Mouse (Mus musculus): Measurements from ENCODE around the gene Diaph2. TPM values are rescaled to one million over a fixed set of nuclear protein-coding genes. Genes with fewer than 3 reads are reported as not detected.

Diaph2 gene
- polyA plus RNA-seq, 1 experiment from 2014 or later = 3.0 TPM

DNA sequence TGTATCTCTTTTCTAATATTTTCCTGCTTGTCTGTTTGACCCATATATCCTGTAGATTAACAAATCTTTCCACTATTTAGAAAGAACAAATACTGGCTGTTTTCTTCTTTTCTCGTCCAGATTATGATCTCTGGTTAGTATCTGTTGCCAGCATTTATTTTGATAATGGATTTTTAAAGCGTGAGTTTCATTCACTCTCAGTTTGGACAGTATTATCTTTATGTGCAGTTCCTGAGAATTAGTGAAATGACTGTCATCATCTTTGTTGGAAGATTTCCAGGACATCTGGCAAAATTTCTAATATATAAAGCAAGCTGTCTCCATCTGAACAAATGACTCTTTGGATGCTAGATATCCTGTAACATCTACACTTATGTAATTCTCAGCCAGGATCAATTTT, 455.7 kb downstream of the Diaph2 start:
- H3K9me3 ChIP-seq (ENCODE audit: control insufficient read depth, low read length) = no peaks in the 10 kb centered on the region
- H3K36me3 ChIP-seq (ENCODE audit: control insufficient read depth, insufficient read depth, low read length) = no peaks in the 10 kb centered on the region
- 85% methylated on average over 2 of the region's 2 CpGs for WGBS
- no peaks in the 10 kb centered on the region for H3K4me1 ChIP-seq (ENCODE audit: control insufficient read depth, insufficient read depth, low read length)
- no peaks in the 10 kb centered on the region for H3K27me3 ChIP-seq (ENCODE audit: control insufficient read depth, insufficient read depth, low read length)
- no peak overlapping the region for H3K9ac ChIP-seq (ENCODE audit: low read length)
- no peak overlapping the region for H3K4me3 ChIP-seq (ENCODE audit: low read depth, low read length)
- no peak overlapping the region for H3K4me2 ChIP-seq
- no peak overlapping the region for H3K27ac ChIP-seq (ENCODE audit: low read depth, low read length)
- DNase-seq (ENCODE audit: low spot score, missing footprints) (no peak), ATAC-seq (ENCODE audit: low FRiP score) (no peak)

DNA sequence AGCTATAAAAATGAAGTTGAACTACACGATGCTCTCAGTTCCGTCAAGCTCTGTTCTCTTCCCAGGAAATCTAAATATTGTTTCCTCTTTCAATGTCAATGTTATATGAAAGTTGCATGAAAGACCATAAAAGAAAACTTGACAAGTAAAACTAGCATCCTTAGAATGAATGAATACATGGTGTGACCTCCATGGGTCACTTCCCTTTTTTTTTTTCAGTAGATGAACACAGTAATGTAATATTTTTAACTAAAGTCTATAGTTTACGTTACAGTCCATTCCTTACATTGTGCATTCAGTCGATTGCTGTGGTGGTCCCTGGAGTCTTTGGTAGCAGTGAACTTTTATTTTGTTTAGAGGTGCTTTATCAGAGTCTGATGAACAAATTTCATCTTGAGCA, 462.7 kb downstream of the Diaph2 start:
- H3K4me3 ChIP-seq (ENCODE audit: low read depth, low read length) = no peak overlapping the region
- H3K4me2 ChIP-seq = no peak overlapping the region
- H3K27ac ChIP-seq (ENCODE audit: low read depth, low read length) = no peak overlapping the region
- no peaks in the 10 kb centered on the region for H3K36me3 ChIP-seq (ENCODE audit: control insufficient read depth, insufficient read depth, low read length)
- WGBS = 92% methylated on average over 4 of the region's 4 CpGs
- no peaks in the 10 kb centered on the region for H3K4me1 ChIP-seq (ENCODE audit: control insufficient read depth, insufficient read depth, low read length)
- no peak overlapping the region for H3K9ac ChIP-seq (ENCODE audit: low read length)
- no peaks in the 10 kb centered on the region for H3K27me3 ChIP-seq (ENCODE audit: control insufficient read depth, insufficient read depth, low read length)
- no peak for DNase-seq (ENCODE audit: low spot score, missing footprints)
- H3K9me3 ChIP-seq (ENCODE audit: control insufficient read depth, low read length) = no peaks in the 10 kb centered on the region
- ATAC-seq (ENCODE audit: low FRiP score) = no peak

DNA sequence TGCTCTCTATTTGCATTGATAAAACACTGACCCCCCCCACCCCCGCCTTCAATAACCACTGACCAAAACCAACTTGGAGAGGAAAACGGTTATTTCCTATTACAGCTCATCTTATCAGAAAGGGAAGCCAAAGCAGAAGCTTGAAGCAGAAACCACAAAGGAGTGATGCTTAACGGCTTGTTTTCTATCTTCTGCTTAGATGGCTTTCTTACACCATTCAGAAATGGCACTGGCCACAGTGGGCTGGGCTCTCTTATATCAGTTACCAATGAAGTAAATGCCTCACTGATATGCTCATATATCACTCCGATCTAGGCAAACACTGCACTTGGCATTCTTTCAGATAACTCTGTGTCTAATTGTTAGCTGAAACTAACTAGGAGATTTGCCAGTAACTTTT, 463.2 kb downstream of the Diaph2 start:
- 80% methylated on average over 4 of the region's 4 CpGs for WGBS
- Histone ChIP-seq H3K4me3 (ENCODE audit: low read depth, low read length) (no peak overlapping the region), H3K27me3 (ENCODE audit: control insufficient read depth, insufficient read depth, low read length) (no peaks in the 10 kb centered on the region), H3K9me3 (ENCODE audit: control insufficient read depth, low read length) (no peaks in the 10 kb centered on the region), H3K4me2 (no peak overlapping the region), H3K9ac (ENCODE audit: low read length) (no peak overlapping the region), H3K4me1 (ENCODE audit: control insufficient read depth, insufficient read depth, low read length) (no peaks in the 10 kb centered on the region), H3K27ac (ENCODE audit: low read depth, low read length) (no peak overlapping the region), H3K36me3 (ENCODE audit: control insufficient read depth, insufficient read depth, low read length) (no peaks in the 10 kb centered on the region)
- ATAC-seq (ENCODE audit: low FRiP score) = no peak
- no peak for DNase-seq (ENCODE audit: low spot score, missing footprints)

DNA sequence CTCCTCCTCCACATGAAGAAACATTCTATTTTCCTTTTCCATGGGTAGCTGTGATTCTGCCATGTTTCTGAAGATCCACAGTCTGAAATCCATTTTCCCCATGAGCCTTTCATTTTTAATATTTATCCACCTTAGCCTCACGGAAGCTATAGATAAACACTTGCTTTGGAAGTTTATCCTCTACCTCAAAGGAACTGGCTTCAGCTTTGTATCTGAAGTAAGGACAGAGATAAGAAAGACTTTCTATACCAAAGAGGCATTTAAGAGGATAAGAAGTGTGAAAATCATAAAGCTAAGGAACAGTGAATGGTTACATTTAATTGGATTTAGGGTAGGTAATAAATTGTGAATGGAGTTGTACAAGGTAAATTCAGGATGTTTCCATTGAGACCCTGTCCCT, 480.5 kb downstream of the Diaph2 start:
- Histone ChIP-seq H3K27me3 (ENCODE audit: control insufficient read depth, insufficient read depth, low read length) (no peaks in the 10 kb centered on the region), H3K4me1 (ENCODE audit: control insufficient read depth, insufficient read depth, low read length) (no peaks in the 10 kb centered on the region), H3K27ac (ENCODE audit: low read depth, low read length) (no peak overlapping the region), H3K4me2 (no peak overlapping the region), H3K36me3 (ENCODE audit: control insufficient read depth, insufficient read depth, low read length) (no peaks in the 10 kb centered on the region), H3K4me3 (ENCODE audit: low read depth, low read length) (no peak overlapping the region), H3K9ac (ENCODE audit: low read length) (no peak overlapping the region), H3K9me3 (ENCODE audit: control insufficient read depth, low read length) (no peaks in the 10 kb centered on the region)
- 86% methylated on average over 1 of the region's 1 CpGs for WGBS
- no peak for ATAC-seq (ENCODE audit: low FRiP score)
- no peak for DNase-seq (ENCODE audit: low spot score, missing footprints)

DNA sequence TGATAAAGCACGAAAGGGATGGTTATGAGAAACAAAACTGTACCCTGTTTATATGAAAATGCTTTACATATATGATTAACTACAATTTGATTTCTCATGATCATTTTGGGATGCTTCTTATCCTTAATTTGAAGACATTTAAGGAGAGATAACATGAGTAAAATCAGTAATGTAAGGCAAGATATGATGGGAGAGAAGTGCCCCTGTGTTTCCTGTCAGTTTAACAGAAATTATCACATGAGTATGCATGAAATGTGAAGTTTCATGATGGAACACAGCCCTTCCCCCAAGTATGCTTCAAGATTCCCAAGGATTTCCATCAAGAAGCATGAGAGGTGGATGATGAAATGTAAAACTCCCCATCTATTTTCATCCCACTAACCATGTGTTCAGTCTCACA, 485.6 kb downstream of the Diaph2 start:
- no peaks in the 10 kb centered on the region for H3K36me3 ChIP-seq (ENCODE audit: control insufficient read depth, insufficient read depth, low read length)
- no peak for DNase-seq (ENCODE audit: low spot score, missing footprints)
- no peak for ATAC-seq (ENCODE audit: low FRiP score)
- H3K9me3 ChIP-seq (ENCODE audit: control insufficient read depth, low read length) = no peaks in the 10 kb centered on the region
- no peak overlapping the region for H3K4me3 ChIP-seq (ENCODE audit: low read depth, low read length)
- no peaks in the 10 kb centered on the region for H3K27me3 ChIP-seq (ENCODE audit: control insufficient read depth, insufficient read depth, low read length)
- WGBS = 85% methylated on average over 1 of the region's 1 CpGs
- H3K4me2 ChIP-seq = no peak overlapping the region
- no peaks in the 10 kb centered on the region for H3K4me1 ChIP-seq (ENCODE audit: control insufficient read depth, insufficient read depth, low read length)
- H3K9ac ChIP-seq (ENCODE audit: low read length) = no peak overlapping the region
- no peak overlapping the region for H3K27ac ChIP-seq (ENCODE audit: low read depth, low read length)

DNA sequence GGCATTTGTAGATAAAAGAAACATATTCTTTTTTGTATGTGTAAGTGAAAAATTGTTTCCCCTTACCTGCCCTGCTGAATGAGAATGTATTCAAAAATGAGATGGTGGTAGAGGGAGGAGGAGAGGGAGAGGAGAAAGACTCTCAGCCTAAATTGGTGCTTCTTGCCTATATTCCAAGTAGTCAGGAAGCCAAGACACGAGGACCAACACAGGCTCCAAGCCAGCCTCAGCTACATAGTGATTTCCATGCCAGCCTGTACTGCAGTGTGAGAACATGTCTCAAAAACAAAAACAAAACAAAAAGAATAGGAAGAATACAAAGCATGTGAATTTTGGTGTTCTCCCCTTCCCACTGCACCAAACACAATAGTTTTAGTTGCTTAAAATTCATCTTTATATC, 497.1 kb downstream of the Diaph2 start:
- no peak overlapping the region for H3K4me2 ChIP-seq
- DNase-seq (ENCODE audit: low spot score, missing footprints) (no peak), ATAC-seq (ENCODE audit: low FRiP score) (no peak)
- H3K9ac ChIP-seq (ENCODE audit: low read length) = no peak overlapping the region
- H3K4me1 ChIP-seq (ENCODE audit: control insufficient read depth, insufficient read depth, low read length) = no peaks in the 10 kb centered on the region
- no peaks in the 10 kb centered on the region for H3K36me3 ChIP-seq (ENCODE audit: control insufficient read depth, insufficient read depth, low read length)
- WGBS = 75% methylated on average over 1 of the region's 1 CpGs
- no peak overlapping the region for H3K27ac ChIP-seq (ENCODE audit: low read depth, low read length)
- no peaks in the 10 kb centered on the region for H3K27me3 ChIP-seq (ENCODE audit: control insufficient read depth, insufficient read depth, low read length)
- H3K4me3 ChIP-seq (ENCODE audit: low read depth, low read length) = no peak overlapping the region
- H3K9me3 ChIP-seq (ENCODE audit: control insufficient read depth, low read length) = no peaks in the 10 kb centered on the region

DNA sequence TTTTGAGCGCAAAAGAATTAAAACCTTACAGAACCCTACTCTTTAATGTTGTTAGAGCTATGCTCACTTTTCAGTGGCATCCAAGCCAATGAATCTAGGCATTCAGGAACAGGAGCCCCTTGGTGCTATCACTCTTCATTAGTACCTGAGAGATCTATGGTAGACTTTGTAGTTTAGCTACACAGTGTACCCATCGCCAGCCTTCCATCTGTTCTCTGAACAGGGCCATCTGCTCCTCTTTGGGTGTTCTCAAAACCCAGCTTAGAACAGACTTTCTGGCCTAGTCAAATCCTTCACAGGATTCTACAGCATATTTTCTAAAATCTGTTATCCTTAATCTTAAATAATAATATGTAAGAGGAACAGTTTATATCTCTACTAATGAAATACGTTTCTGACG, 504.1 kb downstream of the Diaph2 start:
- no peak for ATAC-seq (ENCODE audit: low FRiP score)

DNA sequence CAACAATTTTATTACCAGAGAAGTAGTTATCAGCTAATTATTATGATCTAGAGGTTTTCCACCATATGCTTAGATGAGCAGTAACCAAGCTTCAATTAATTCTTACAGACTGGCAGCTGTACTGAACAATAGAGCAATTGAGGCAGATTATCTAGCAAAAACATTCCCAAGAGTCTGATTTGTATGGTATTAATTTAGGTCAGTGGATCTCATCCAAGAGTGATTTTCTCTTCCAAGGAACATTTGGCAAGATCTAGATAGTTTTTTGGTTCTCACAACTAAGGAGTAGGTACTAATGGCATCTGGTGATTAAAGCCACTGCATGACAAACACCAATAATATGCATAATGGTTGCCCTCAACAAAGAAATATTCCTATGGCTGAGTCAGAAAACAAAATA, 516.2 kb downstream of the Diaph2 start:
- H3K4me3 ChIP-seq (ENCODE audit: low read depth, low read length) = no peak overlapping the region
- no peaks in the 10 kb centered on the region for H3K36me3 ChIP-seq (ENCODE audit: control insufficient read depth, insufficient read depth, low read length)
- ATAC-seq (ENCODE audit: low FRiP score) (no peak), DNase-seq (ENCODE audit: low spot score, missing footprints) (no peak)
- no peak overlapping the region for H3K9ac ChIP-seq (ENCODE audit: low read length)
- H3K9me3 ChIP-seq (ENCODE audit: control insufficient read depth, low read length) = no peaks in the 10 kb centered on the region
- no peak overlapping the region for H3K27ac ChIP-seq (ENCODE audit: low read depth, low read length)
- H3K27me3 ChIP-seq (ENCODE audit: control insufficient read depth, insufficient read depth, low read length) = no peaks in the 10 kb centered on the region
- no peaks in the 10 kb centered on the region for H3K4me1 ChIP-seq (ENCODE audit: control insufficient read depth, insufficient read depth, low read length)
- no peak overlapping the region for H3K4me2 ChIP-seq

More for the DNA sequence above, 504.1 kb downstream of the Diaph2 start:
- Histone ChIP-seq H3K27ac (ENCODE audit: low read depth, low read length) (no peak overlapping the region), H3K9me3 (ENCODE audit: control insufficient read depth, low read length) (no peaks in the 10 kb centered on the region), H3K4me3 (ENCODE audit: low read depth, low read length) (no peak overlapping the region), H3K27me3 (ENCODE audit: control insufficient read depth, insufficient read depth, low read length) (no peaks in the 10 kb centered on the region), H3K4me2 (no peak overlapping the region), H3K9ac (ENCODE audit: low read length) (no peak overlapping the region), H3K4me1 (ENCODE audit: control insufficient read depth, insufficient read depth, low read length) (no peaks in the 10 kb centered on the region), H3K36me3 (ENCODE audit: control insufficient read depth, insufficient read depth, low read length) (no peaks in the 10 kb centered on the region)
- WGBS = 88% methylated on average over 4 of the region's 4 CpGs
- DNase-seq (ENCODE audit: low spot score, missing footprints) = no peak

DNA sequence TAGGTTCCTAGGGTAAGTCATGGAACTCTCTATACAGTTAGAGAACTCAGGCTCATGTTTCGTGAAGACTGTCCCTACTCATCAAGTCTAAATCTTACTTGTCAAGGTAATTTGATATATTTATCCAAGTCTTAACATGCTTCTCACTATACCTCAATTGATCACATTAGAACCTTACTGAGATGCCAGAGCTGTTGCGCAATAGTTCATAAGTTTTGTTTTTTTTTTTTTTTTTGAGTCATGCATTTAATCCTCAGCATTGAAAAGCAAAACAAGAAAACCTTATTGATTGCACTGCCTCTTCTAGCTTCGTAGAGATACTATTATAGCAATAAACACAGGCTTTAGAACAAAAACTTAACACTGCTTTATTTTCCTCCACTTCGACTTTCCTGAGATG, 529.6 kb downstream of the Diaph2 start:
- no peak for DNase-seq (ENCODE audit: low spot score, missing footprints)

DNA sequence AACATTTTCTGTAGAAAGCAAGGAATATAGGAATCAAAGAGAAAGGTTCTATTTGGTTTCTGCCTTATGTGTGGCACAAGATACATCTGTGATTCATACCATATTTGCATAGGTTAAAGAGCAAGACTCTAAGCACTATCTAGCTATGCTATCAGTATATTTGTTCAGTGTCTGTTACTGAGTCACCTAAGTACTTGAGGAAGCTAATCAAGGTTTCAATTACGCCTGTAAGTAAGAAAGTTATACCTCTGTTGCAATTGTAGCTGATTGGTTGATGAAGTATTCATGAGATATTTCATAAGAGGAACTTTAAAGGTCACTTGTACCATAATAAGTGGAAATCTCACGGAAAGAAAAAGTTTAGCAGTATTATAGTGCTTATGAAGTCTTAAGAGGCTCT, 531.9 kb downstream of the Diaph2 start:
- 67% methylated on average over 2 of the region's 2 CpGs for WGBS
- no peak for ATAC-seq (ENCODE audit: low FRiP score)

More for the DNA sequence above, 529.6 kb downstream of the Diaph2 start:
- no peaks in the 10 kb centered on the region for H3K36me3 ChIP-seq (ENCODE audit: control insufficient read depth, insufficient read depth, low read length)
- no peaks in the 10 kb centered on the region for H3K9me3 ChIP-seq (ENCODE audit: control insufficient read depth, low read length)
- no peak overlapping the region for H3K9ac ChIP-seq (ENCODE audit: low read length)
- H3K4me3 ChIP-seq (ENCODE audit: low read depth, low read length) = no peak overlapping the region
- no peak for ATAC-seq (ENCODE audit: low FRiP score)
- H3K27me3 ChIP-seq (ENCODE audit: control insufficient read depth, insufficient read depth, low read length) = no peaks in the 10 kb centered on the region
- H3K4me2 ChIP-seq = no peak overlapping the region
- no peaks in the 10 kb centered on the region for H3K4me1 ChIP-seq (ENCODE audit: control insufficient read depth, insufficient read depth, low read length)
- WGBS = 81% methylated on average over 4 of the region's 4 CpGs
- no peak overlapping the region for H3K27ac ChIP-seq (ENCODE audit: low read depth, low read length)

More for the DNA sequence above, 531.9 kb downstream of the Diaph2 start:
- H3K4me2 ChIP-seq = no peak overlapping the region
- H3K9ac ChIP-seq (ENCODE audit: low read length) = no peak overlapping the region
- no peaks in the 10 kb centered on the region for H3K36me3 ChIP-seq (ENCODE audit: control insufficient read depth, insufficient read depth, low read length)
- H3K4me1 ChIP-seq (ENCODE audit: control insufficient read depth, insufficient read depth, low read length) = no peaks in the 10 kb centered on the region
- DNase-seq (ENCODE audit: low spot score, missing footprints) = no peak
- H3K27ac ChIP-seq (ENCODE audit: low read depth, low read length) = no peak overlapping the region
- no peak overlapping the region for H3K4me3 ChIP-seq (ENCODE audit: low read depth, low read length)
- H3K9me3 ChIP-seq (ENCODE audit: control insufficient read depth, low read length) = no peaks in the 10 kb centered on the region
- H3K27me3 ChIP-seq (ENCODE audit: control insufficient read depth, insufficient read depth, low read length) = no peaks in the 10 kb centered on the region
